Mouse (Mus musculus) B cell, adult 2 months (primary cell): ENCODE measurements at regions not wholly inside any gene's neighbourhood (a gene's known extent, or its start where the extent isn't known, plus 50 kb on each side); places are given as distances from the start of the nearest gene placed in this dataset.

ENCODE experiments used
- DNase-seq, 2 experiments: peaks; one replicate each; pipeline ENCODE4 v3.0.0; 2022

GRCm38 (mm10) chr15:52783940-52784339 lies 1100.8 kb upstream of the Gm7489 start:
- no peak for DNase-seq

GRCm38 (mm10) chr15:52785196-52785595 lies 1099.5 kb upstream of the Gm7489 start:
- DNase-seq = no peak

- no peak for DNase-seq
Observed at GRCm38 (mm10) chr15:52785976-52786375, 1098.7 kb upstream of the Gm7489 start.

GRCm38 (mm10) chr15:52805479-52806199 lies 1079.1 kb upstream of the Gm7489 start:
- no peak for DNase-seq

- peak; percentile 1 to 2 for DNase-seq
Observed at GRCm38 (mm10) chr15:52808622-52809021, 1076.1 kb upstream of the Gm7489 start.

- DNase-seq = no peak
Observed at GRCm38 (mm10) chr15:52820796-52821195, 1063.9 kb upstream of the Gm7489 start.

GRCm38 (mm10) chr15:52836896-52837295 lies 1047.8 kb upstream of the Gm7489 start:
- no peak for DNase-seq

- DNase-seq = no peak
Observed at GRCm38 (mm10) chr15:52848132-52848531, 1036.6 kb upstream of the Gm7489 start.

GRCm38 (mm10) chr15:52858682-52859081 lies 1026.0 kb upstream of the Gm7489 start:
- no peak for DNase-seq

GRCm38 (mm10) chr15:52863494-52863893 lies 1021.2 kb upstream of the Gm7489 start:
- DNase-seq = no peak

- no peak for DNase-seq
Observed at GRCm38 (mm10) chr15:52892244-52892950, 992.3 kb upstream of the Gm7489 start.

GRCm38 (mm10) chr15:52898107-52898506 lies 986.6 kb upstream of the Gm7489 start:
- no peak for DNase-seq

GRCm38 (mm10) chr15:52899403-52899802 lies 985.3 kb upstream of the Gm7489 start:
- DNase-seq = no peak

- no peak for DNase-seq
Observed at GRCm38 (mm10) chr15:52899822-52900221, 984.9 kb upstream of the Gm7489 start.

GRCm38 (mm10) chr15:52905231-52905630 lies 979.5 kb upstream of the Gm7489 start:
- no peak for DNase-seq

- DNase-seq = peak in 1 of 2 experiments; percentile 1
Observed at GRCm38 (mm10) chr15:52907217-52907616, 977.5 kb upstream of the Gm7489 start.

- DNase-seq = no peak
Observed at GRCm38 (mm10) chr15:52922277-52922676, 962.4 kb upstream of the Gm7489 start.

GRCm38 (mm10) chr15:52928408-52928807 lies 956.3 kb upstream of the Gm7489 start:
- DNase-seq = no peak

GRCm38 (mm10) chr15:52937138-52937537 lies 947.6 kb upstream of the Gm7489 start:
- no peak for DNase-seq

GRCm38 (mm10) chr15:52944592-52944991 lies 940.1 kb upstream of the Gm7489 start:
- DNase-seq = no peak

- DNase-seq = no peak
Observed at GRCm38 (mm10) chr15:52948196-52948595, 936.5 kb upstream of the Gm7489 start.

- DNase-seq = no peak
Observed at GRCm38 (mm10) chr15:52953480-52953879, 931.2 kb upstream of the Gm7489 start.

- DNase-seq = no peak
Observed at GRCm38 (mm10) chr15:52954715-52955593, 929.8 kb upstream of the Gm7489 start.
